ENCODE assay signal across 8 mouse cellular contexts in genomic region chr5:110230780-110231461, GRCm38 (mm10). TPM values are rescaled to one million over a fixed set of nuclear protein-coding genes. Genes with fewer than 3 reads are reported as not detected.
DNase-seq lines count a peak whose midpoint lies in the region; ATAC-seq and TF ChIP-seq lines count a peak whose summit lies in the region.

Gene Ankle2 (plus strand): TSS chr5:110231004.

- peaks cover 18% of the 10 kb centered on the region for H3K4me1 ChIP-seq in G1E (ENCODE audit: insufficient read depth, low read depth, low read length)
- H3K4me1 ChIP-seq in forebrain, postnatal 0 days (ENCODE audit: insufficient read depth): peaks cover 8% of the 10 kb centered on the region; the same call in 1 of the 2 replicates
- H3K4me1 ChIP-seq in lung, embryonic 15.5 days: peaks cover 14% of the 10 kb centered on the region

- H3K9me3 ChIP-seq in G1E (replicated peaks): no peaks in the 10 kb centered on the region
- no peaks in the 10 kb centered on the region for H3K9me3 ChIP-seq in forebrain, postnatal 0 days (ENCODE audit: low read length)
- no peaks in the 10 kb centered on the region for H3K9me3 ChIP-seq in lung, embryonic 15.5 days

- peak; percentile 86 for ATAC-seq in G1E (ENCODE audit: extremely low read depth, insufficient number of reproducible peaks, low FRiP score, poor library complexity, severe bottlenecking)
- peak; percentile 99 for ATAC-seq in forebrain, postnatal 0 days
- peak; percentile 96 for ATAC-seq in lung, embryonic 15.5 days (ENCODE audit: borderline replicate concordance, extremely low read depth, low FRiP score, low TSS enrichment)

- peak within 1 kb of the TSS; percentile 69 for H3K4me2 ChIP-seq in forebrain, postnatal 0 days (ENCODE audit: low read depth)
- H3K4me2 ChIP-seq in lung, embryonic 15.5 days: peak within 1 kb of the TSS; percentile 76

- no peaks in the 10 kb centered on the region for H3K27me3 ChIP-seq in G1E (ENCODE audit: insufficient read depth, low read length)
- no peaks in the 10 kb centered on the region for H3K27me3 ChIP-seq in forebrain, postnatal 0 days (ENCODE audit: insufficient read depth, low read length)
- H3K27me3 ChIP-seq in lung, embryonic 15.5 days: no peaks in the 10 kb centered on the region

- WGBS in forebrain, postnatal 0 days: under 1% methylated on average over 80 of the region's 81 CpGs
- WGBS in lung, embryonic 15.5 days: under 1% methylated on average over 62 of the region's 81 CpGs

- H3K36me3 ChIP-seq in G1E (replicated peaks): peaks cover 51% of the 10 kb centered on the region
- H3K36me3 ChIP-seq in forebrain, postnatal 0 days (ENCODE audit: insufficient read depth): peaks cover 11% of the 10 kb centered on the region
- H3K36me3 ChIP-seq in lung, embryonic 15.5 days: peaks cover 20% of the 10 kb centered on the region; the same call in 1 of the 2 replicates

- peak; percentile 78 for DNase-seq in G1E (ENCODE audit: low spot score)
- peak; percentile 81 to 94 for DNase-seq in cerebellum, adult 18-20 months
- peak; percentile 95 for DNase-seq in forebrain, postnatal 0 days
- peak; percentile 95 for DNase-seq in heart, postnatal 4 days
- DNase-seq in layer of hippocampus, adult 8-10 months (ENCODE audit: low spot score in 2 of 2): peak; percentile 76 to 89
- DNase-seq in ovary, adult 18-20 months (ENCODE audit: low spot score): peak; percentile 82
- peak; percentile 91 for DNase-seq in thymus, postnatal 0 days (ENCODE audit: low spot score)

- H3K9ac ChIP-seq in forebrain, postnatal 0 days: peak within 1 kb of the TSS; percentile 96
- H3K9ac ChIP-seq in lung, embryonic 15.5 days: peak within 1 kb of the TSS; percentile 91

- TF ChIP-seq CTCF in G1E (IDR thresholded peaks at IDR 0.05; ENCODE audit: low read depth, low read length): no peak
- 0 out of 2 replicates have a peak, but pooled peaks have one; percentile 1 for TF ChIP-seq CTCF in forebrain, postnatal 0 days (IDR thresholded peaks at IDR 0.05; ENCODE audit: low read depth)

- peak within 1 kb of the TSS; percentile 96 for H3K4me3 ChIP-seq in G1E (ENCODE audit: low read depth, low read length)
- peak within 1 kb of the TSS; percentile 91 for H3K4me3 ChIP-seq in forebrain, postnatal 0 days (ENCODE audit: low read depth, low read length)
- peak within 1 kb of the TSS; percentile 89 for H3K4me3 ChIP-seq in lung, embryonic 15.5 days

- H3K27ac ChIP-seq in forebrain, postnatal 0 days (ENCODE audit: low read depth, low read length): peak within 1 kb of the TSS; percentile 94
- H3K27ac ChIP-seq in lung, embryonic 15.5 days: peak within 1 kb of the TSS; percentile 97

RNA-seq across cellular contexts. Expression of gene Ankle2, which starts in this region (rescaled TPM):
- total RNA-seq in G1E (2014; fragmentation: Nextera tagmentation): 42.6 and 52.7 TPM in 2 replicates
- total RNA-seq in G1E (2017): 34.3 and 40.7 TPM in 2 replicates
- 8.1 and 11.7 TPM in 2 replicates for polyA plus RNA-seq in G1E (2012)
- total RNA-seq in forebrain, postnatal 0 days (2014; rRNA removed): 31.0 and 40.2 TPM in 2 replicates
- polyA plus RNA-seq in forebrain, postnatal 0 days (2015; fragmentation: Nextera tagmentation; extraction: Ambion mirVana): 11.6 and 17.8 TPM in 2 replicates
- 10 to 100 TPM; 27.9 to 29.8 TPM for total RNA-seq in heart, postnatal 4 days (2021)
- total RNA-seq in layer of hippocampus, adult 8-10 months (2022): 10 to 100 TPM; 37.4 to 49.0 (median 41.3) TPM
- 26.6 and 29.2 TPM in 2 replicates for polyA plus RNA-seq in lung, embryonic 15.5 days (2015; fragmentation: Nextera tagmentation; extraction: Ambion mirVana)
- polyA plus RNA-seq in thymus, postnatal 0 days (2015; fragmentation: Nextera tagmentation; extraction: Ambion mirVana): 22.9 and 26.4 TPM in 2 replicates

Comparison
In these comparisons a context has a peak if more than half of its experiments do, and no peak if none do; other contexts are left out.
1. Peak in every context shown above with its lines: DNase-seq, ATAC-seq, H3K4me3 ChIP-seq and H3K27ac ChIP-seq.